Mouse (Mus musculus): ENCODE data around the gene Vps11. TPM values are rescaled to one million over a fixed set of nuclear protein-coding genes. Genes with fewer than 3 reads are reported as not detected.
A peak's percentile ranks its signal among the peaks of the same experiment; 100 is the strongest.
"Not testable (repeated sequence)": the region's sequence is repeated elsewhere in the genome, so short reads cannot be mapped to it uniquely, and the experiment has no call there.

Gene Vps11
- polyA plus RNA-seq, 1 experiment from 2014 or later: 29.3 TPM

GRCm38 (mm10) chr9:44314910-44315309 is 46.6 kb downstream of the Vps11 start:
- Histone ChIP-seq H3K36me3 (peaks cover 51% of the 10 kb centered on the region), H3K4me3 (no peak overlapping the region), H3K27me3 (ENCODE audit: low read depth, poor library complexity, severe bottlenecking) (peaks cover 30% of the 10 kb centered on the region), H3K9me3 (replicated peaks) (no peaks in the 10 kb centered on the region), H3K4me1 (peaks cover 43% of the 10 kb centered on the region), H3K27ac (no peak overlapping the region)
- WGBS: 90% methylated on average over 18 of the region's 18 CpGs
- DNase-seq (ENCODE audit: low spot score): peak; percentile 22

- Histone ChIP-seq H3K27ac (no peak overlapping the region), H3K36me3 (peaks cover 51% of the 10 kb centered on the region), H3K9me3 (replicated peaks) (no peaks in the 10 kb centered on the region), H3K27me3 (ENCODE audit: low read depth, poor library complexity, severe bottlenecking) (peaks cover 30% of the 10 kb centered on the region), H3K4me1 (peaks cover 37% of the 10 kb centered on the region), H3K4me3 (no peak overlapping the region)
- DNase-seq (ENCODE audit: low spot score): no peak
- 80% methylated on average over 4 of the region's 4 CpGs for WGBS
Observed at GRCm38 (mm10) chr9:44314257-44314547, 47.3 kb downstream of the Vps11 start.

GRCm38 (mm10) chr9:44313476-44314256 is 47.8 kb downstream of the Vps11 start:
- Histone ChIP-seq H3K36me3 (peaks cover 51% of the 10 kb centered on the region), H3K4me1 (peaks cover 32% of the 10 kb centered on the region)

DNA sequence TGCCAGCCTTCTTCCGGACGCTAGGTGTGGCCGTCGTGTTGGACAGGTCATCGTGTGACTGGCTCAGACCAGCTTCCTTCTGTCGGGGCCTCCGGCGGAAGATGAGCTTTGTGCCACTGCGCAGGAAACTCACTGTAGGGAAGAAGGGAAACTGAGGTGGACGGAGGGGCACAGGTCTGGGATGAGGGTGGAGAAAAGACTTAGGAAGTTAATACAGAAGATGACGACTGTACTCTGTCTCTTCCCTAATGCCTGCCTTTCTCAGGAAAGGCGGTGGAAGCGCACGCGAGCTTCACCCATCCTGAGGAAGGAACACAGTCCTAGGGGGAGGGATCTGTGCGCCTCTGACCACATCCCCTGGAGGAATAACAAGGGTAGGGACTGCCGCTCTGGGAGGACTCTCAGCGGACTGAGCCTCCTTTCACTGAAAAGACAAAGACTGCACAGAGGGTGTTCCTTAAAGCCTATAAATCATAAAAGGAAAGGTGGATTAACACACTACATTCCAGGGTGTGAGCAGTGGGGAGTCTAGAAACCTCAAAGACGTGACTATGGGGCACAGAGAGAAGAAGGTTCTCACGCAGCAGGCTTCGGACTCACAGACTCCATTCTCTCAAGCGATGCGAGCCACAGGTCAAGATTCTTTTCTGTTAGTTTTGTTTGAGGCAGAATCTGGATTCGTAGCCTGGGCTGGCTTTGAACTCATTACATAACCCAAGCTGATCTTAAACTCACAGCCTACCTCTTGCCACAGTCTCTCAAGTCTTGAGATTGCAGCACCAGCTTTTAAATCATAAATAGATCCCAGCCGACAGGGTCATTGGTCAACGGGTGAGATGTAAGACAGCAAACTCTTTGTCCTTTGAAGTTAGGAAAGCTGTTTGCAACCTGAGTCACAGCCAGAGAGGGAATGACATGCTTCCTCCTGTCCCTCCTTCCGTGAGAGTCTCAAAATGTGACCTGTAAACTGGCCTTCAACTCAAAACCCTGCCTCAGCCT is 50.0 kb downstream of the Vps11 start:
- H3K4me1 ChIP-seq: peaks cover 17% of the 10 kb centered on the region
- WGBS: 11% methylated on average over 27 of the region's 27 CpGs
- peak overlapping the region; percentile 56 for H3K27ac ChIP-seq
- H3K36me3 ChIP-seq: peaks cover 41% of the 10 kb centered on the region
- peak; percentile 42 for DNase-seq (ENCODE audit: low spot score)
- no peaks in the 10 kb centered on the region for H3K9me3 ChIP-seq (replicated peaks)
- peak overlapping the region; percentile 29; the same call in 1 of the 2 replicates for H3K4me3 ChIP-seq
- peaks cover 17% of the 10 kb centered on the region; the same call in 1 of the 2 replicates for H3K27me3 ChIP-seq (ENCODE audit: low read depth, poor library complexity, severe bottlenecking)

More at GRCm38 (mm10) chr9:44313476-44314256, 47.8 kb downstream of the Vps11 start:
- DNase-seq (ENCODE audit: low spot score): no peak
- Histone ChIP-seq H3K4me3 (no peak overlapping the region), H3K9me3 (replicated peaks) (no peaks in the 10 kb centered on the region), H3K27ac (no peak overlapping the region), H3K27me3 (ENCODE audit: low read depth, poor library complexity, severe bottlenecking) (peaks cover 24% of the 10 kb centered on the region)
- 77% methylated on average over 19 of the region's 19 CpGs for WGBS

GRCm38 (mm10) chr9:44310750-44311135 is 50.7 kb downstream of the Vps11 start:
- peak overlapping the region; percentile 29; the same call in 1 of the 2 replicates for H3K4me3 ChIP-seq
- 27% methylated on average over 10 of the region's 10 CpGs for WGBS
- H3K27me3 ChIP-seq (ENCODE audit: low read depth, poor library complexity, severe bottlenecking): peaks cover 17% of the 10 kb centered on the region; the same call in 1 of the 2 replicates
- no peaks in the 10 kb centered on the region for H3K9me3 ChIP-seq (replicated peaks)
- peaks cover 17% of the 10 kb centered on the region for H3K4me1 ChIP-seq
- no peak for DNase-seq (ENCODE audit: low spot score)
- peaks cover 34% of the 10 kb centered on the region for H3K36me3 ChIP-seq
- H3K27ac ChIP-seq: 0 out of 2 replicates have a peak overlapping the region, but pooled peaks have one; percentile 32

DNA sequence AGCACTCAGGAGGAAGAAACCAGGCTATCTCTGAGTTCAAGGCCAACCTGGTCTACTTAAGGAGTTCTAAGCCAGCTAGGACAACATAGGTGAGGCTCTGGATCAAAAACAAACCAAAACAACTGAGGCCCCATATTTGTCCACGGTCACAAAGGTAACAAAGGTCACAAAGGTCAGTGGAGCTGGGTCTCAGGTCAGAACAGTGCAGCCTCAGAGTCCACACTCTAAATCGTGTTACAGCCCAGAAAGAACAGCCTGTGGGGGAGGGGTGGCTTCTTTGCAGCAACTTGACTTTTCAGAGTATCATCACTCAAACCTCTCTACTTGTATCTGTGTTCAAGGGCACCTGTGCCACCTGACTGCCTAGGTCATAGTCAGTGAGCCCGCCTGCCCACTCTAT is 51.7 kb downstream of the Vps11 start:
- Histone ChIP-seq H3K36me3 (peaks cover 24% of the 10 kb centered on the region), H3K27me3 (ENCODE audit: low read depth, poor library complexity, severe bottlenecking) (peaks cover 17% of the 10 kb centered on the region; the same call in 1 of the 2 replicates)

GRCm38 (mm10) chr9:44307248-44307647 is 54.2 kb downstream of the Vps11 start:
- peaks cover 30% of the 10 kb centered on the region for H3K4me1 ChIP-seq
- H3K36me3 ChIP-seq: peaks cover 18% of the 10 kb centered on the region
- no peak for DNase-seq (ENCODE audit: low spot score)
- H3K27me3 ChIP-seq (ENCODE audit: low read depth, poor library complexity, severe bottlenecking): peaks cover 11% of the 10 kb centered on the region; the same call in 1 of the 2 replicates
- no peaks in the 10 kb centered on the region for H3K9me3 ChIP-seq (replicated peaks)
- H3K4me3 ChIP-seq: no peak overlapping the region
- WGBS: 78% methylated on average over 2 of the region's 2 CpGs
- no peak overlapping the region for H3K27ac ChIP-seq

More for the DNA sequence above, 51.7 kb downstream of the Vps11 start:
- no peaks in the 10 kb centered on the region for H3K9me3 ChIP-seq (replicated peaks)
- no peak for DNase-seq (ENCODE audit: low spot score)
- no peak overlapping the region for H3K4me3 ChIP-seq
- peaks cover 19% of the 10 kb centered on the region for H3K4me1 ChIP-seq
- no peak overlapping the region for H3K27ac ChIP-seq
- 61% methylated on average over 3 of the region's 3 CpGs for WGBS

DNA sequence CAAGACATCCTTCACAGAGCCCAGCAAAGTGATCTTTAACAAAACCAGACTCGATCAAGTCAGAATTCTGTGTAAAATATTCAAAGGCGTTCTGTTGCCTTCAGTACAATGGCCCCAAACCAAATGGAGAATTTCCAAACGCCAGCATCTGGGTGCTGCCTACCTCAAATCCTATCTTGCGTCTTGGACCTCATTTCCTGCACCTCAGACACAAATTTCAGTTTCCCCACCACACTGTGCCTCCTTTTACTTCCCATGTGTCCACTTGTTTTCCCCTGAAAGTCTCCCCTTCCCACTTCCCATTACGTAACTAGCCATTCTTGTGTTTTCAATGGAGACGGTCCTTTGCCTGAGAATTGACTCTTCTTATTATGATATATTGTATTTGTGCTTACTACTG is 54.9 kb downstream of the Vps11 start:
- Histone ChIP-seq H3K27me3 (ENCODE audit: low read depth, poor library complexity, severe bottlenecking) (peaks cover 7% of the 10 kb centered on the region; the same call in 1 of the 2 replicates), H3K36me3 (peaks cover 25% of the 10 kb centered on the region)

DNA sequence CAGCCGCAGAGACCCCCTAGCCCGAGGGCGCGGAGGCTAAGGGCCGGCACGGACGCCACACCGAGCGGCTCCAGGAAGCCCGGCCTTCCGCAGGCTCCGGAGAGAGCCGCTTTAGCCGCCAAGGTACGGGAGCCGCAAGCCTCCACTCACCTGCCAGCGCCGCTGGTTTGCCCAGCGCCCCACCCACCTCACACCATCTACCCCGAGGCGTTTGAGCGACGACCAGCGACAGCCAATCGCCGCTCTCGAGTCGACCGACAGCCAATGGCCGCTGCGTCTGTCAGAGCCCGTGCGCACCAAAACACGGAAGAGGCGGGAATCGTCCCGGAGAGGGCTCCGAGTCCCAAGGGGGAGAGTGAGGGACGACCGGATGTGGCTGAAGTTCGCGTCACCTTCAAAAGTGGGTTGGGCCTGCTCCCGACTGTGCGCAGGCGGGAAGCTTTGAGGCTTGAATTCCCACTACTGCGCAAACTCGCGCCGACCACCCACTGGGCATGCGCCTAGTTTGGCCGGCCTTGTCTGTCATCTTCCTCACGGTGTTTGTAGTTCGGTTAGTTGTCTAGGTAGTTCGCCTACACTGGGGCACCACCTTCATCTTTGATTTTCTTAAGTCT is 55.9 kb downstream of the Vps11 start, which contains the start of gene Hinfp:
Gene Hinfp, minus strand, starts transcription at position 206 of the 614 bp plus-strand sequence.
- 0 out of 2 replicates have a peak, but pooled peaks cover 4% of the 10 kb centered on the region for H3K27me3 ChIP-seq (ENCODE audit: low read depth, poor library complexity, severe bottlenecking)
- peak within 1 kb of the TSS; percentile 93 for H3K4me3 ChIP-seq
- no peaks in the 10 kb centered on the region for H3K9me3 ChIP-seq (replicated peaks)
- peak; percentile 98 for DNase-seq (ENCODE audit: low spot score)
- peak within 1 kb of the TSS; percentile 92 for H3K27ac ChIP-seq
- H3K36me3 ChIP-seq: peaks cover 32% of the 10 kb centered on the region
- peaks cover 15% of the 10 kb centered on the region for H3K4me1 ChIP-seq
- under 1% methylated on average over 54 of the region's 54 CpGs for WGBS

More for the DNA sequence above, 54.9 kb downstream of the Vps11 start:
- peaks cover 25% of the 10 kb centered on the region for H3K4me1 ChIP-seq
- DNase-seq (ENCODE audit: low spot score): no peak
- H3K27ac ChIP-seq: no peak overlapping the region
- H3K9me3 ChIP-seq (replicated peaks): no peaks in the 10 kb centered on the region
- H3K4me3 ChIP-seq: no peak overlapping the region
- 88% methylated on average over 6 of the region's 6 CpGs for WGBS

DNA sequence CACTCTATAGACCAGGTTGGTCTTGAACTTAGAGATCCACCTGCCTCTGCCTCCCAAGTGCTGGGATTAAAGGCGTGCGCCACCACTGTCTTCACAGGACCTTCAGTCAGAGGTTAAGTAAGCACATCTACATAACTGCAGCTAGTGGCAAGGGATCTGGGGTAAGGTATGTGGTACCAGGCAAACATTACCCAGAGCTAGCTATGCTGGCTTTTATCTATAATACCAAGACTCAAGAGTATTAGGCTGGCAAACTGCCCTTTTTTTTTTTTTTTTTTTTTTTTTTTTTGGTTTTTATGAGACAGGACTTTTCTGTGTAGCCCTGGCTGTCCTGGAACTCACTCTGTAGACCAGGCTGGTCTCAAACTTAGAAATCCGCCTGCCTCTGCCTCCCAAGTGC is 61.5 kb downstream of the Vps11 start:
- not testable (repeated sequence) for DNase-seq (ENCODE audit: low spot score); H3K27ac ChIP-seq; H3K9me3 ChIP-seq (replicated peaks); H3K4me3 ChIP-seq; H3K27me3 ChIP-seq (ENCODE audit: low read depth, poor library complexity, severe bottlenecking)
- peaks cover 17% of the 10 kb centered on the region for H3K4me1 ChIP-seq
- 94% methylated on average over 3 of the region's 3 CpGs for WGBS
- peaks cover 86% of the 10 kb centered on the region for H3K36me3 ChIP-seq
